Mouse (Mus musculus) gastrocnemius, postnatal 14 days (tissue): ENCODE measurements around the gene Ctdnep1. TPM values are rescaled to one million over a fixed set of nuclear protein-coding genes. Genes with fewer than 3 reads are reported as not detected.
"Not testable (repeated sequence)": the region's sequence is repeated elsewhere in the genome, so short reads cannot be mapped to it uniquely, and the experiment has no call there.

Experiments used
- DNase-seq: peaks from one replicate; pipeline ENCODE4 v3.0.0; 2021; ENCODE audit warnings: mixed read lengths
- intact Hi-C: fragments of 180-260 bp; cut with DNase I; formaldehyde crosslinking; loops from one replicate; pipeline ENCODE4 v1.15.1; 2025; ENCODE audit warnings: low total_unique reads
- total RNA-seq, 2 experiments: library from RNA; stranded (reverse); gene quantifications; 2 replicates each; pipeline ENCODE4 v1.2.3; 2021

Ctdnep1 gene
- total RNA-seq, 2 experiments from 2014 or later: 185 to 209 TPM

DNA sequence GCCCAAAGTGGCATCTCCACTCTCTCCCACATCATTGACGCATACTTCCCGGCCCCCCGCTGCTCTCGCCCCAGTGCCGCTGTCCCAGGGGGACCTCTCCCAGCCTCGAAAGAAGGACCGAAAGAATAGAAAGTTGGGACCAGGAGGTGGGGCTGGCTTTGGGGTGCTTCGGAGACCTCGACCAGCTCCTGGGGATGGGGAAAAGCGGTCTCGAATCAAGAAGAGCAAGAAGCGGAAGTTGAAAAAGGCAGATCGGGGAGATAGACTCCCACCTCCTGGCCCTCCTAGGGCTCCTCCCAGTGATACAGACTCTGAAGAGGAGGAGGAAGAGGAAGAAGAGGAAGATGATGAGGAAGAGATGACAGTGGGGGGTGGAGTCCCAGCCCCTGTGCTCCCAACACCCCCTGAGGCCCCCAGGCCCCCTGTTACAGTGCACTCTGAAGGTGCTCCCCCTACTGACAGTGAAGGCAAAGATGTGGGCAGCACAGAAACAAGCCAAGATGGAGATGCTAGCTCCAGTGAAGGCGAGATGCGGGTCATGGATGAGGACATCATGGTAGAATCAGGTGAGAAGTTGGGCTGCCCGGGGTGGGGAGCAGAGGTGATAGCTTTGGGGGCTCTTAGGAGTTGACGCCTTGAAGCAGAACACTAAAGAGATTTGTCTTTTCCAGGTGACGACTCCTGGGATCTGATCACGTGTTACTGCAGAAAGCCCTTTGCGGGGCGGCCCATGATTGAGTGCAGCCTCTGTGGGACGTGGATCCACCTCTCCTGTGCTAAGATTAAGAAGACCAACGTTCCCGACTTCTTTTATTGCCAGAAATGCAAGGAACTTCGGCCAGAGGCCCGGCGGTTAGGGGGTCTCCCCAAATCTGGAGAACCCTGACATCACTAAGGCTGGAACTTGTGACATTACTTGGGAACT is 17.9 kb downstream of the Ctdnep1 start:
- intact Hi-C loops: no loop called here
- no peak for DNase-seq

DNA sequence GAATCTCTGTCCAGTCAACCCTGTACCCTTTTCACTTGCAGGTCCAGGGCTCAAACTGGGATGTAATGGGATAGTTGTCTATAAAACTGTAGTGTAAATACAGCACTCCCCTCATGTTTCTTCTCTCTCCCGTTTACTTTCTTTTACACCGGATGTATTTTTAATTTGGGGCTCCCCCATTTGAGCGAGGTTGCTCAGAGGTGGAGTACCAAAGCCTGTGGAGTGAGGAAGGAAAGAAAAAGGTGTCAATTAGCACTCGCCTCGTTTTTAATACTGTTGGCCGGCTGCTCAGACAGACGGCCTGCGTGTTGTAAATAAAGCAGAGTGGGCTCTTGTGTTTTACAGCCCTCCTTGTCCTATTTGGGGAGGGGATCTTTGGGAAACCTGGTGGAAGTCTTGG is 18.7 kb downstream of the Ctdnep1 start:
- no peak for DNase-seq
- intact Hi-C loops: loop anchor here (10.0 kb wide), 1 partner anchor 65 kb away; the partner anchor contains the start of gene Ybx2

DNA sequence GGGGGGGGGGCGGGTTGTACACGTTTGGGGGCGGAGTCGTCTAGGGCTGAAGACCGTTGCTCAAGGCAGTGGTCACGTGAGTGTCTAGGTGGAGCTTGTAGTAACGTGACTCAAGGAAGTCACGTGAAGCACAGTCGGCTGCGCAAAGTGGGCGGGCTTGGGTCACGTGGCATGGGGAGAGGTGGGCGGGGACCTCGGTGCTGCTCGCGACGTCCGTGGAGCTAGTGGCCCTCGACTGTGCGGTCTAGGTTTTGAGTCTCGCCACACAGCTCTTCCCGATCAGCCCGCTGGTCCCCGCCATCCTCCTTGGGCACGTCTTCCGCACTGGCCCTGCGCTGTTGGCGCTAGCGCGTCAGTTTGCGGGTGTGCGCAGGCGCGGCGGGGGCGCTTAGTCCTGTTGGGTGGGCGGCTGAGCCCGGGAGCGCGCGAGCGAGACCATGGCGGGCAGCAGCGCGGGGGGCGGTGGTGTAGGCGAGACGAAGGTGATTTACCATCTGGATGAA is 19.5 kb downstream of the Ctdnep1 start, which contains the start of gene Dvl2:
Gene Dvl2, plus strand, starts transcription at position 200 of the 503 bp plus-strand sequence.
- intact Hi-C loops: loop anchor here (10.0 kb wide), 1 partner anchor 66 kb away; the partner anchor contains the start of gene Ybx2
- peak; percentile 93 for DNase-seq

DNA sequence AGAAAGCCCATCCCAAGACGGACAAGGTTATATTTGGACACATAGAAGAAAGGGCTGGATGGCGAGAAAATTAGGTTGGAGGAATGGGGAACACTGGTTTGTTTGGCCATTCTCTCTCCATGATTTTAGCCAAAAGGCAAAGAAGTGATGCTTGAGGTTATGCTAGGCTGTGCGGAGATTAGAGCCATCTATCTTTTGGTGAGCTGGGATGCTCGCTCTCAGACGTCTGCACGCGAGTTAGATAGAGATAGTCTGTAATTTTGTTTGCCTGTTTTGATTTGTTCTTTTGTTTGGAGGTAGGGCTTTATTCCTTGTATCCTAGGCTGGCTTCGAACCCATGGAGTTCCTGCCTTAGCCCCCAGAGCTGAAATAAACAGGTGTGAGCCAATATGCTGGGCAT is 20.2 kb downstream of the Ctdnep1 start:
- DNase-seq: no peak
- intact Hi-C loops: loop anchor here (10.0 kb wide), 1 partner anchor 66 kb away; the partner anchor contains the start of gene Ybx2

DNA sequence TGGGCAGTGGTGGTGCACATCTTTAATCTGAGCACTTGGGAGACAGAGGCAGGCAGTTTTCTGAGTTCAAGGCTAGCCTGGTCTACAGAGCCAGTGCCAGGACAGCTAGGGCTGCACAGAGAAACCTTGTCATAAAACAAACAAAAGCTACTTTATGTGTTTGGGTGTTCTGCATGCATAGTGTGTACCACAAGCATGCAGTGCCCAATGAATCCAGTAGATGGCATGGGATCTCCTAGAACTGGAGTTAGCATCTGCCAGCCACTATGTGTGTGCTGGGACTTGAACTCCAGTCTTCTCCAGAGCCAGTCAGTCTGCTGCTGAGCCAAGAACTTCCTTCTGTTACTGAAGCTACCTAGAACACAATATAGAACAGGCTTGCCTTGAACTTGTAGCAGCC is 20.9 kb downstream of the Ctdnep1 start:
- no peak for DNase-seq
- intact Hi-C loops: loop anchor here (10.0 kb wide), 1 partner anchor 67 kb away; the partner anchor contains the start of gene Ybx2

DNA sequence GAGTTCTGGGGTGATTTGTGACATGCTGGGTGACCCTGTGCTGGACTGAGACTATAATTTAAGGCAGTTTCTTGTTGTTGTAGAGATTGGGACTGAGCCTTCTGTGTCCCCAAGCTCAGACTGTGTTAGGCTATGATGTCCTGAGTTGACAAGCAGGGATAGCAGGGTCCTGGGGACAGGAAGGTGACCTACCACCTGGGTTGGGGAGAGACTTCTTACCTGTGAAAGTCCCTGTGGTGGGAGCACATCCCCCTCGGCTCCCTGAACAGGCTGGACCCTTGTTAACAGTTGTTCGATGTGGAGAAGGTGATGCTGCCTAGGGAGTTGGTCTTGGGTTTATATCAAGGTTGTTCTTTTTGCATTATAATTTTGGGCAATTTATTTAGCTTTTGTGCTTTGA is 21.5 kb downstream of the Ctdnep1 start:
- DNase-seq: no peak
- intact Hi-C loops: loop anchor here (10.0 kb wide), 1 partner anchor 68 kb away; the partner anchor contains the start of gene Ybx2

DNA sequence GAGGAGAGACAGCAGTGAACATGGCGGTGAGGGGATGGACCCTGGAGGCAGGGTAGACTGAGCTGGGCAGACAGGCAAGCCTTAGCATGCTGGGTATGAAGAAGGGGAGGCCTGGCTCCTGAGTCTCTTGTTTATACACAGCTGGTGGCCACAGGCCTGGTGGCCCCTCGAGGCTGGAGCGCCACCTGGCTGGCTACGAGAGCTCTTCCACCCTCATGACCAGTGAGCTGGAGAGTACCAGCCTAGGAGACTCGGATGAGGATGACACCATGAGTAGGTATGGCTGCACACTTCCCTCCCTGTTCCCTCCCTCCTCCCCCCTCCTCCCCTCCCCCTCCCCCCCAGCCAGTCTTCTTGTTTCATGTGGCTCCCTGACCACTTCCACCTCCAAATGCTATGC is 24.6 kb downstream of the Ctdnep1 start:
- DNase-seq: no peak
- intact Hi-C loops: loop anchor here (10.0 kb wide), 1 partner anchor 71 kb away; the partner anchor contains the start of gene Ybx2

DNA sequence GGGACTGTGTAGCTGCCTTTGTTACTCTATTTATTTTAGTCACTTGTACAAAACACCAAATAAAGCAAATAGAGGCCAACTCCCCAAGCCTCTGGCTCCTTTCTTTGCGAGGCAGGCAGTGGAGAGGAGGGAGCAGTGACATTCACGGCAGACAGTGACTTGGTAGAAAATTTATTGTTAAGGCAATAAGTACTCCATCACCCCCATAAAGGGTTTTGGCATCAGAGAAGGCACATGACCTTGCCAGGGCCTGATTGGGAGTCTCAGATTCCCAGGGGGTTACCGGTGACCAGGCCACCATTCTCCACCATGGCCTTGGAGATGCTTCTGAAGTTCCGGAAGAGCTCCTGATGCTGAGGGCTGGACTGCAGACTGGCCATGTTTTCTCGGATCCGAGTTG is 29.1 kb downstream of the Ctdnep1 start:
- intact Hi-C loops: no loop called here
- DNase-seq: no peak

DNA sequence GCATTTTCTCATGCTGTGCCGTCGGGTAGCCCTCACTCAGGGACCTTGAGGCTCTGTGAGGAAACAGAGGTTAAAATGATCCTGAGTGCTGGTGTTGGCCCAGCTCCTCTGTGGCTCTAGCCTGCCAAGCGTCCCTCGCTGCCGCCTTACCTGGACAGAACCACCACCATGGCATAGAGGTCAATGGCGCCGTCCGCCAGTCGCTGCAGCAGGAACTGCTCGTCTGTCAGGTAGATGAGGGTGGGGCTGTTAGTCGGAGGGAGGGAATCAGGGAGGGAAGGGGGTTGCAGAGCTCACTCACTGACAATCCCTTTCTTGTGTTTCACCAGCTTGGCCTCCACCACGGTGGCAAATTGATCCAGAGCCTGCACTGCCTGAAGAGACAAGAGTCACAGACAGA is 29.6 kb downstream of the Ctdnep1 start:
- intact Hi-C loops: no loop called here
- no peak for DNase-seq

DNA sequence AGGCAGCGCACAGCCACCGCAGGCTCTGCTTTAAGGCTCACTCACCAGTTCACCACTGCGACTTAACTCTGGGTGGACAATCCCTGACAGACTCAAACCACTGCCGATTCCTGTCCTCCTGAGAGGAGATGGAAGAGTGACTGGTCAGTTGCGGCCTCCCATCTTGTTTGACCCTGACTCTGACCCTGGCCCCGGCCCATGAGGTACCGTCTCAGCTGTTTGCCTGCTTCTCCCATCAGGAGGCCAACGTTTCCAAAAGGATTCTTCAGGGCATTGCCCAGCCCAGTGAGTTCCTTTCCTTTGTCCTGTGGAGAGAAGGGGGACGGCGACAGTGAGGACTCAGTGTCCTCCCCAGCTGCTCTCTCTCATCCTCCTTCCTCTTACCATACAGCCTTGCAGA is 30.0 kb downstream of the Ctdnep1 start:
- intact Hi-C loops: no loop called here
- no peak for DNase-seq

DNA sequence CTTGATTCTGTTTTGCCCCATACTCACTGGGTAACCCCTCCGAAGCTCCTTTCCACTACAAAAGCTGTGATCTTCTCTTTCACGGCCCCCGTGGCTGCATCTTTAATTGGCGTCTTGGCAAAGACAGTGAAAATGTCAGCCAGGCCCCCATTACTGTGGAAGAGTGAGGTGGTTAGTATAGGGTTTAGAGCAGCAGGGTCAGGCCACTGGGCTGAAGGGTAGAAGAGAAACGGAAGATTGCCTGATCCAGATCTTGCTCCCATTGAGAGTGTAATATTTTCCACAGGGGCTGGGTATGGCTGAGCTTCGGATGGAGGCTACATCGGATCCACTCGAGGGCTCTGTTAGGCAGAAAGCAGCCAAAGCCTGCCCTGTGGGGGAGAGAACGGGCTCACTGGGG is 32.0 kb downstream of the Ctdnep1 start:
- intact Hi-C loops: no loop called here
- no peak for DNase-seq

DNA sequence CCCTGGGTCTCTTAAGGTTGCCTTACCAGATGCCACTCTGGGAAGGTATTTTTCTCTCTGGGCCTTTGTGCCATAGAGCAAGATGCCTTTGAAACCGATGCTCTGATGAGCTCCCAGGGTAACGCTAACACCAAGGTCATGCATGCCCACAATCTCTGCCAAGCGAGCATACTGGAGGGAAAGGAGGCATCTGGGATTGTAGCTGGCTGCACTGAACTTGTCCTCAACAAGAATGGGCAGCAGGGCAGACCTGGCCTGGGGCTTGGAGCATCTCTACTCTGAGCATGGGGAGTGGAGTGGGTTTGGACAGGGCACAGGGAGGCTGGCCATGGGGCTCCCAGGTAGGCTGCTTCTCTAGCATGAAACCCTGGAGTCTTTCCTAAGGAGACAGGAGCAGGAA is 32.5 kb downstream of the Ctdnep1 start:
- intact Hi-C loops: no loop called here

DNA sequence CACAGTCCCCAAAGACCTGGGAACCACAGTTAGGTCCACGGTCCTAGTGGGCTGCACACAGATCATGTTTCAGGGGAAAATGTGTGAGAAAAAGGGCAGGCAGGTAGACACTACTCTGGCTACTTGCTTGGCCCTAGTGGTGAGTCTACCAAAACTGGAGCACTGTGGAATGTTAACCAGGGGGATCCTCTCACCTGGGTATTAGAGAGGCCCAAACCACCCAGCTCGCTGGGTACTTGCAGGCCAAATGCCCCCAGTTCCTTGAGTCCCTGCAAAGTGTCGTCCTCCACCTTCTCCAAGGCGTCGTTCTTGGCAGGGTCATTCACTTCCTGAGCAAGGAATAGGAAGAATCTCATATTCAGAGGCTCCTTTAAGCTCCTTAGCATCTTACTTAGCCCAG is 33.1 kb downstream of the Ctdnep1 start:
- intact Hi-C loops: no loop called here

More for the DNA sequence above, 32.5 kb downstream of the Ctdnep1 start:
- DNase-seq: no peak

DNA sequence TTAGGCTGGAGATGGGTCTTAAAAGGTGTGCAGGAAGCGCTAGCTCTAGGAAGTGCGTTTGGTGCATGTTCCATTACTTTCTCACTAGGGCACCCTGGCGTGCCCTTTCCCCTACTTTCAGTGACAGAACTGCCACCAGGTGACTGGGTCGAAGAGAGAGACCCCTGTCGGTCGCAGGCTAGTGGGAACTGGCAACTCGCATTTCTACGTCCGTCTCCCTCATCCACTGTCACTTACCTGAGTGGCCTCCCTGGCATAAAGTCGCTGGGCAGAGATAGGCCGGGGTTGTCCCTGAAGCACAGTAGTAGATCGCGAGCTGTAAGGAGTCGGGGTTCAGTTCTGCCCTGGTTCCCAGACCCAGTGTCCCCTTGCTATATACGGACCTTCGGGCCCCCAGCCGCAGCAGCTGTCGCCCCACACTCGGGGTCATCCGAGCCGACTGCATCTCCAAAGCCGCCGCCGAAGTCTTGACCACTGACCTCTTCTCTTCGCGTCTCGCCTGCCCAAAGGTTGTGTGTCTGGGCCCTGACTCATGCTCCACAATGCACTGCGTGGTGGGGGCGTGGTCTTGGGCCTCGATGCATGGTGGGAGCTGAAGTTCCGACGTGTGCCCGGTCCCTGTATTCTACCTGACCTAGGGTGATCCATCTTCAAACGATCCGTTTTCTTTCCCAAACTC is 34.1 kb downstream of the Ctdnep1 start, which contains the start of gene Acadvl:
Gene Acadvl, minus strand, starts transcription at position 532 of the 679 bp plus-strand sequence.
- peak; percentile 92 for DNase-seq
- intact Hi-C loops: no loop called here

More for the DNA sequence above, 33.1 kb downstream of the Ctdnep1 start:
- no peak for DNase-seq

DNA sequence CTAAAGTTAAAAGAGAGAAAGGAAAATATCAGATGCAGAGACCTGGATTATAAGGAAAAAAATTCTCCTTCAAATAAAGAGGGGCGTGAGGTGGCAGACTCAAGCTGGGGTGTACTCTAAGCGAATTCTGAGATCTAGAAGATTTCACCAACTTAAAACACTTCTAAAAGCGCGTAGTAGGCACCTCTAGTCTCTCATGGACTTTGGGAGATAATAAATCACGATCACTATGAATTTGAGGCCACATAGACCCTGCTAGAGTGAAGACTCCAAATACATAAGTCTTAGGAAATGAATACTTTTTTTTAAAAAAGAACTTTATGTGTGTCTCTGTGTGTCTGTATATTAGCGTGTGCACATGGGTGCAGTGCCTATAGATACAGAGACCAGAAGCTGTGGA is 34.7 kb downstream of the Ctdnep1 start:
- DNase-seq: no peak
- intact Hi-C loops: no loop called here

DNA sequence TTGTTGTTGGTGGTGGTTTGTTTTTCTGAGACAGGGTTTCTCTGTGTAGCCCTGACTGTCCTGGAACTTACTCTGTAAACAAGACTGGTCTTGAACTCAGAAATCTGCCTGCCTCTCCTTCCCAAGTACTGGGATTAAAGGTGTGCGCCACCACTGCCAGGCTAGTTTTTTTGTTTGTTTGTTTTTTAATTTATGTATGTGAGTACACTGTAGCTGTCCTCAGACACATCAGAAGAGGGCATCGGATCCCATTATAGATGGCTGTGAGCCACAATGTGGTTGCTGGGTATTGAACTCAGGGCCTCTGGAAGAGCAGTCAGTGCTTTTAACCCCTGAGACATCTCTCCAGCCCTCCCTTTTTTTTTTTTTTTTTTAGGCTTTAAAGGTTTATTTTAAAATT is 35.2 kb downstream of the Ctdnep1 start:
- DNase-seq, intact Hi-C loops: not testable (repeated sequence)

DNA sequence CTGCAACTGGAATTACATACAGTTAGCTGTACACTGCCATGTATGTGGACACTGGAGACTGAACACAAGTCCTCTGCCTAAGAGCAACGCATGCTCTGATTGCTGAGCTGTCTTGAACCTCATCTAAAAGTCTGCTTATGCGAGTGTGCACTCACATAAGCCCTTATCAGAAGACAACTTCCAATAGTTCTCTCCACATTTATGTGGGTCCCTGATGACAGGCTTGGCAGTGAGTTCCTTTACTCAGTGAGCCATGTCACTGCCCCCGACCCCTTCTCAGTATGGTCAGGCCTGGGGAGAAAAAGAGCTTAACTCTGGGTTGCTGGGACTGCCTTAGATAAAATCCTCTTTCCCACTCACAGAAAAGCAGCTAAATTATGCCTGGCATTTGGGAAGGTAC is 35.7 kb downstream of the Ctdnep1 start, which contains the start of gene Dlg4:
Gene Dlg4, plus strand, starts transcription at position 274 of the 400 bp plus-strand sequence.
- intact Hi-C loops: no loop called here
- no peak for DNase-seq

DNA sequence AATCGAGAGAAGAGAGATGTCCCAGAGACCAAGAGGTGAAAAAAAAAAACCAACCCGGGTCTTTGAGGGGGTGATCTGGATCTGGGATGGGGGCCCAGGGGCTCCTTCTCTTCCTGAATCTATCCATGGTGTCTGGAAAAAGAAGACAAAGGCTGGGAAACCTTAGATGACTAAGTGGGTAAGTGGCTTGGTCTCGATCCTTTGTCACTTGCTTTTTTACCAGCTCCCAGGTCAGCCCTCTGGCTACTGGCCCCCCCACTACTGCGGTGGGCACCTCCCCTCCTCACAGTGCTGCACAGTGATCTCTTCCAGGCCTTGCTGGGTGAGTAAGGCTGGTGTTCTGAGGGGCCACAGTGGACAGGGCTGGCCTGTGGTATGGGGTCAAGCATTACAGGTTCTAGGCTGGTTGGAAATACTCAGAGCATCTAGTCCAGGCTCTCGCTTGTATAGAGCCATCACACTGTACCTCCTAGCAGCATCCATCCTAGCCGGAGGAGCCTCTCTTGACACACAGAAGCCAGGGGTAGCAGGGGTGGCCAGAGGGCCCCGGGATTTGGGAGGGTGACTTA is 36.3 kb downstream of the Ctdnep1 start:
- no peak for DNase-seq
- intact Hi-C loops: no loop called here

DNA sequence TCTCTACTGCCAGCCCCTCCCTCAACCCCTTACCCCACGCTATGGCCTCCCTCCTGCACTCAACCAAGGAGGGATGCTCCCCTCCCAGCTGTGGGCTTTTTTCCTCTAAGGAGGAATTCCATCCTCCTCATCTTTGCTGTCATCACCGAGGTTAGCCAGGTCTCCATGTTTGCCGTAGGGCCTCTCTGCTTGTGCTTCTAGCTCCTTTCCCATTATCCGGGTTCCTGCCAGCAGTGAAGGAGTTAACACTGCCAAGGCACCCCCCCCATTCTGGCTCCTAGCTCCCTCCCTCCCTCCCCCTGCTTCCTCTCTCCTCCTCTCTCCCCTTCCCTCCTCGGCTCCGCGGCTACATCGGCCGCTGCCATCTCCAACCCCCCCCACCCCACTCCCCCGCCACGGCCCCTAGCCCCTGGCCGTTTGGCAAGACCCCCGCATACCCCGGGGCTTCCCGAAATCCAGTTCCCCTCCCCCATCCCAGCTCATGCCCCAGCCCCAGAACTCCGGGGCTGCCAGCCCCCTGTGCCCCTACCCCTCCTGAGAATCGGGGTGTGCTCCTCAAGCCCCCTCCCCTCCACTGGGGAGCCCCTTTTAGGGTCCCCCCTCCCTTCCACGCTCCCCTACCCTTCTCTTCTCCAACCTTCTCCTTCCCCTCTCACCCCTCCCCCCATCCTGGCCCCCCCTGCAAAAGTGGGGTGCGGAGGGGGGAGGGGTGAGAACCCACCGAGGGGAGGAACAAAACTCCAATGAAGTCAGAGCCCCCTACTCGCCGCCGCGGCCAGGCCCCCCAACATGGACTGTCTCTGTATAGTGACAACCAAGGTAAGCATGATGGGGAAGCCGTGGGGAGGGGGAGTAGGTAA is 37.4 kb downstream of the Ctdnep1 start:
- intact Hi-C loops: no loop called here
- DNase-seq: peak; percentile 68
